Mouse (Mus musculus): ENCODE results near the gene Rab5b. TPM values are rescaled to one million over a fixed set of nuclear protein-coding genes. Genes with fewer than 3 reads are reported as not detected.

Gene Rab5b
- polyA plus RNA-seq, 1 experiment, result 45.2 TPM

- DNase-seq (ENCODE audit: low read depth, low spot score), result no peak
- WGBS, result 84% methylated on average over 5 of the region's 5 CpGs
Observed at GRCm38 (mm10) chr10:128700712-128701111, 4.6 kb upstream of the Rab5b start.

- 60% methylated on average over 11 of the region's 11 CpGs for WGBS
Observed at GRCm38 (mm10) chr10:128699611-128700010, 3.5 kb upstream of the Rab5b start.

GRCm38 (mm10) chr10:128699006-128699405 is 2.9 kb upstream of the Rab5b start:
- no peak for DNase-seq (ENCODE audit: low read depth, low spot score)
- 19% methylated on average over 5 of the region's 5 CpGs for WGBS

More at GRCm38 (mm10) chr10:128699611-128700010, 3.5 kb upstream of the Rab5b start:
- DNase-seq (ENCODE audit: low read depth, low spot score), result no peak

GRCm38 (mm10) chr10:128697072-128697725 is 1.1 kb upstream of the Rab5b start:
- 81% methylated on average over 6 of the region's 6 CpGs for WGBS
- no peak for DNase-seq (ENCODE audit: low read depth, low spot score)

- 1% methylated on average over 22 of the region's 22 CpGs for WGBS
- no peak for DNase-seq (ENCODE audit: low read depth, low spot score)
Observed at GRCm38 (mm10) chr10:128695411-128695991, 563 bp downstream of the Rab5b start.

GRCm38 (mm10) chr10:128674469-128675008 is 21.5 kb downstream of the Rab5b start:
- WGBS, result under 1% methylated on average over 9 of the region's 9 CpGs
- DNase-seq (ENCODE audit: low read depth, low spot score), result no peak

GRCm38 (mm10) chr10:128673763-128674468 is 22.1 kb downstream of the Rab5b start, which contains the start of gene Suox:
Gene Suox (minus strand): TSS chr10:128674073.
- under 1% methylated on average over 60 of the region's 60 CpGs for WGBS

GRCm38 (mm10) chr10:128671148-128671547 is 24.9 kb downstream of the Rab5b start:
- 92% methylated on average over 9 of the region's 9 CpGs for WGBS
- DNase-seq (ENCODE audit: low read depth, low spot score), result no peak

More at GRCm38 (mm10) chr10:128673763-128674468, 22.1 kb downstream of the Rab5b start, which contains the start of gene Suox:
- no peak for DNase-seq (ENCODE audit: low read depth, low spot score)

GRCm38 (mm10) chr10:128668790-128669672 is 27.0 kb downstream of the Rab5b start:
- no peak for DNase-seq (ENCODE audit: low read depth, low spot score)
- 2% methylated on average over 42 of the region's 42 CpGs for whole genome bisulfite sequencing

GRCm38 (mm10) chr10:128665806-128666205 is 30.3 kb downstream of the Rab5b start:
- DNase-seq (ENCODE audit: low read depth, low spot score), result no peak
- WGBS, result 89% methylated on average over 2 of the region's 2 CpGs

- 73% methylated on average over 3 of the region's 3 CpGs for WGBS
- DNase-seq (ENCODE audit: low read depth, low spot score), result no peak
Observed at GRCm38 (mm10) chr10:128665307-128665706, 30.8 kb downstream of the Rab5b start.

- WGBS, result 79% methylated on average over 3 of the region's 3 CpGs
- DNase-seq (ENCODE audit: low read depth, low spot score), result no peak
Observed at GRCm38 (mm10) chr10:128664808-128665207, 31.3 kb downstream of the Rab5b start.

GRCm38 (mm10) chr10:128663441-128664220 is 32.4 kb downstream of the Rab5b start:
- DNase-seq (ENCODE audit: low read depth, low spot score), result no peak
- 56% methylated on average over 5 of the region's 5 CpGs for WGBS

GRCm38 (mm10) chr10:128662465-128662864 is 33.6 kb downstream of the Rab5b start:
- no peak for DNase-seq (ENCODE audit: low read depth, low spot score)

- no peak for DNase-seq (ENCODE audit: low read depth, low spot score)
- WGBS, result 52% methylated on average over 9 of the region's 9 CpGs
Observed at GRCm38 (mm10) chr10:128659490-128659889, 36.6 kb downstream of the Rab5b start.

- 48% methylated on average over 9 of the region's 9 CpGs for WGBS
- DNase-seq (ENCODE audit: low read depth, low spot score), result no peak
Observed at GRCm38 (mm10) chr10:128657844-128658243, 38.2 kb downstream of the Rab5b start.

- DNase-seq (ENCODE audit: low read depth, low spot score), result no peak
- 30% methylated on average over 1 of the region's 1 CpGs for WGBS
Observed at GRCm38 (mm10) chr10:128656731-128657130, 39.3 kb downstream of the Rab5b start.

- 64% methylated on average over 3 of the region's 3 CpGs for WGBS
- DNase-seq (ENCODE audit: low read depth, low spot score), result no peak
Observed at GRCm38 (mm10) chr10:128655254-128655653, 40.8 kb downstream of the Rab5b start.

- 70% methylated on average over 4 of the region's 4 CpGs for WGBS
- no peak for DNase-seq (ENCODE audit: low read depth, low spot score)
Observed at GRCm38 (mm10) chr10:128653866-128654265, 42.2 kb downstream of the Rab5b start.

Measured in large intestine, adult 2 months (tissue).